Mouse (Mus musculus) kidney, adult 9 months (tissue): Measurements from ENCODE around the gene Cpped1.

ENCODE experiments used
- DNase-seq: peaks from one replicate; pipeline ENCODE4 v3.0.0; 2022

The Cpped1 gene

DNA sequence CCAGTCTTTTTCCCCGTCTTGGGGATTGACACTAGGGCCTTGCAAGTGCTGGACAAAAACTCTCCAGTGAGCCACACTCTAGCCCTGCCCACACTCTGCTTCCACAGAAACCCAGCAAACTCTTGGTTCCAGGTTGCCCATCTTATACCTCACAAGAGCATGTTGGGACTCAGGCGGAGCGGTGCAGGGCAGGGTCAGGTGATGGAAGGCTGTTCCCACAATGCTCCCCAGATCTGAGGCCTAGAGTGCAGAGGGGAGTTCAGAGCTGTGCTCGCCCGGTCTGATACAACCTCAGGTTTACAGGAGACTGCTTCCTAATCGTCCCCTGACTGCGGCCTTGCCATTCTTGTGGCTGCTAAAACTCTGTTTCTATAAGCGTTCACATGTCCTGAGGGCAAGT is 151.8 kb downstream of the Cpped1 start:
- DNase-seq = no peak

DNA sequence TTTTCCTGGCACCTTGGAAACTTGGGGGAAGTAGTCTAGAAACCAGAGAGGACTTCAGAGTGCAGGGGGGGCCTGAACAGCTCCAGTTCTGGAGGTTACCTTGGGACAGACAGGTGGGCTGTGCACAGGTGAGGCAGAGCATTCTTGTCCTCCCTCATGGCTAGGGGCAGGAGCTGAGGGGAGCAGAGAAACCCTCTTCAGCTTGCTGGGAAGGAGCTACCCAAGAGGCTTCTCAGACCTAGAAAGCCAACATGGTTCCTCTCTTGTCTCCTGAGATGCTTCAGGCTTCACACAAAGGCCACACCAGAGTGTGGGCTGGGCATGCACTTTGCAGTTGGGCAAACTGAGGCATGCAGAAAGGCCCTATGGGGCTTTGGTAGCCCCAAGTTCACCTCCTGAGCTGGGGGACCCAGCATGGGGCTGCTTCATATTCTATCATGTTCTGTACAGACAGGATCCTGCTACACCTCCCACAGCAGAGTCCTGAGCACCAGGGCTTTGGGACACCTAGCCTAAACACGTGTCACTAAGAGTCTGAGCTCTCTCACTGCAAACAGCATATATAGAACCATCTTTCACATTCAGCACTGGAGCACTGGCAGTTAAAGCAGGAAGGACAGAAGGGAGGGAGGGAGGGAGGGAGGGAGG is 152.5 kb downstream of the Cpped1 start:
- DNase-seq = no peak

DNA sequence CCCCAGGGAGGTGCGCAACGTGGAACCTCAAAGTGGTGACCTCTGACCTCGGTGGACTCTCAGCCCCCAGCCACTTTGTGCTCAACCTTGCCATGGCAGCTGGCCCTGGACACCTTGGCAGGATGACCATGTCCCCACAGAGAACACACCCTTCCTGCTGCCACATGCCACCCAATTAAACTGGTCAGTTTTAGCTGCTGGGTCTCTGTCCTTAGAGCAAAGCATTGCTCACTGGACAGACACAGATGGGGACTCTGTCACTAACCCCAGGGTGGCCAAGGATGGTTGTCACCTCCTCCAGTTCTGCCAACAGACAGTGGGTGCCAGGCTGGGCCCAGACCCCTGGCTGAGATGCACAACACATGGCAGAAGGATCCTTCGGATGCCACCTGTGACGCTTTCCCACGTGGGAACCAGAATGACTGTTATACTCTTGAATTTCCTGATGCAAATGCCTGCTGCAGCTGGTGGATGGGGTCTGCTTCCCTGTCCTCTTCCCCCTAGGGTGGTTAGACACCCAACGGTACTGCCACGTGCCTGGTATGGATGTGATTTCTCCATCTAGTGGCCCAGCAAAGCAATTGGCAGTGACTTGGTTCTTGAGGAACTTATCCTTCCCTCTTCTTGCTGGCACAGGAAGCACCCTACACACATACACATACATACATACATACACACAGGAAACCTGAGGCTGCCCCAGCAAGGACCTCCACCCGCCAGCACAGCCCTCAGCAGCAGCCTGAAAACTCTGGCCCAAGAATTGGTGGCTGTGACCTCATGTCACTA is 153.8 kb downstream of the Cpped1 start:
- no peak for DNase-seq

DNA sequence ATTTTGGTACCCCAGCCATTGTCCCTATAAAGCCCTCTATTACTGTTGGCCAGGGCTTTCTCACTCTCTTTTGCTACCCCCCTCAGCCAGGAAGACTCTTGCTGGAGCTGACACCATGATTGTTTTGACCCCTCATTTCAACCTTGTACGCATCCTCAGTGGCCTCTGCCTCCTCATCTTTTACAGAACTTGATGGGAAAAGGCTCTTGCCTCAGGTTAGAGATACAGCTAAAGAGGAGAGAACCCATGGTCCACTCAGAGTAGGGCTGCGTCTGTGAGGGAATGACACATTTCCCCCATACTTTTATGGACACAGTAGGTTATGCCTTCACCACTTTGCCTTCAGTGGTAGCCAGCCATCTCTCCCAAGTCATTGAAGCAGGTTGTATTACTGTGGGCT is 155.1 kb downstream of the Cpped1 start:
- DNase-seq = no peak
